Mouse (Mus musculus): ENCODE data around the gene Rd3.

Gene Rd3

DNA sequence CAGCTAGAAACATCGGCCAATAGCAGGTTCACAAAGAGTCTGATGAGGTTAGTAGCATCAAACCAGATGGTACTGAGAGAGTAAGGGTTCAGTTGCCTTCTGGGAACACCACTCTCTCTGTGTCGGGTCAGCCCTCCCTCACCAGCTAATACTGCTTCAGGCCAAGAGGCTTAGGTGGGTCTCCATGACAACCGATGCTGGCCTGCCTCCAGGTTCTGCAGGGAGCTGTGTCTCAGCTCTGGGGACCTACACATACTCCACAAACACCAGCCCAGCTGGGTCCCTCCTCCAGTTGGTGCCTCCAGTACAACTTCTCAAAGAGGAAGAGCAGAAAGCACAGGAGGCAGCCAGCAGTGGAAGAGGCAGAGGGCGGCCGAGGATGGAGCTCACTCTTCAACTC, at the start of gene Rd3:
Gene Rd3 (plus strand): TSS at position 184 of the 400 bp plus-strand sequence.
- peak; percentile 48 for DNase-seq (ENCODE audit: low spot score)

DNA sequence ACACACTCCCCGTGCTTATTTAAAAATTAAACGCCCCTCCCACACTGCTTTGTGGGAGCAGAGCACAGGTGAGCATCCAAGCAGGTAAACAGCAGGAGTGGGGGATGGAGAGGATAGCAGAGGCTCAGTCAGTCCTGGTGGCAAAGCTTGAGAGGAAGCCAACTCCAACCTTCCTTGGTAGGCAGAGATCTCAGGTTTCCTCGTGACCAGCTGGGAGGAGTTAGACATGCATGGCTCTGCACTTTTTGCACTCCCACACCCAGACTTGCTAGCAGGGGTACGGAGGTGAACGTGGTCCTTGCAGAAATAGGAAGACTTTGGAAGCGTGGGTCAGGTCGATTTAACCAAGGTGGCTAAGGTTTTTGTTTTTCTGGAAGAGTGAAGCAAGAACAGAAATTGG, 48.8 kb upstream of the Rd3 start:
- no peak for DNase-seq (ENCODE audit: low spot score)

DNA sequence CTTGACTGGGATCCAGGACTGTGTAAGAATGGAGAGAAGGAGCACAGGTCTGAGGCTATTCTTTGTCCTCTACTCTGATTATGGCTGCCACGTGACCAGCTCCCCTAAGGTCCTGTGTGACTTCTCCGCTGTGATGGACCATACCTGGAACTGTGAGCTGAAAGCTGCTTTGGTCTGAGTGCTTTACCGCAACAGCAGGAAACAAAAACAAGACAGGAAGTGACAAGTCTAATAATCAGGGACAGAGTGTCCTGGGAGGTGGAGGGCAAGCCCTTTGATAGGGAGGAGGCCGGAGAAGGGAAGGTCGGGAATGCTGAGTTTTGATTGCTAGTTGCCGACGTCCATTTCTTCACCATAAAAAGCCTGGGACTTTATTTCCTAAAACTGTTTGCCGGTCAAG, 48.1 kb upstream of the Rd3 start:
- no peak for DNase-seq (ENCODE audit: low spot score)

DNA sequence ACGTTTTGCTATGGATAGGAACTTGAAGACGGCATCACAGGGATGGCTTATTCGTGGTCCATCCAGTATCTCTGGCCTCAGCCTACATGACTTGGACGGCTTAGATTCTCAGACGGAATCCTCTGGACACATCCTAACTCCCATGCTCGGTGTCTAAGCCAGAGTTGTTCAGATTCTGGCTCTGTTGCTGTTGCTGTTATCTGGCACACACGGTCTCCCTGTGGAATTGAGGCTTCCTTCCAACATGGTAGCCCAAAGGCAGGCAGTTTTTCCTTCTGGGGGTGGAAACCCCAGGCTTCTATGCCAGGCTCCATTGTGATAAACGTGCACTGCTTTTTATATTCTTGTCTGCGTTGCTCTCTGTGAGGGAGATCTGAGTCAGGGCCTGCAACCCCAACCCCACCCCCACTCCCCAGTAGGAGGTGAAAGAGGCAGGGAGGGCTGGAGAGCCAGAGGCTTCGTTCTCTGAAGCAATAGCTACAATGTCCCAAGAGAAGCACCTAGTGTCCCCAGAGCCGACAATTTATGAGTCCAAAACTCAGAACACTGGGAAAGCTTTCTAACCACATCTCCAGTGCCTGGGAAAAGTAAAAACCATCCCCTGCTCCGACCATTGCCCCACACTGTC, 47.2 kb upstream of the Rd3 start:
- no peak for DNase-seq (ENCODE audit: low spot score)

DNA sequence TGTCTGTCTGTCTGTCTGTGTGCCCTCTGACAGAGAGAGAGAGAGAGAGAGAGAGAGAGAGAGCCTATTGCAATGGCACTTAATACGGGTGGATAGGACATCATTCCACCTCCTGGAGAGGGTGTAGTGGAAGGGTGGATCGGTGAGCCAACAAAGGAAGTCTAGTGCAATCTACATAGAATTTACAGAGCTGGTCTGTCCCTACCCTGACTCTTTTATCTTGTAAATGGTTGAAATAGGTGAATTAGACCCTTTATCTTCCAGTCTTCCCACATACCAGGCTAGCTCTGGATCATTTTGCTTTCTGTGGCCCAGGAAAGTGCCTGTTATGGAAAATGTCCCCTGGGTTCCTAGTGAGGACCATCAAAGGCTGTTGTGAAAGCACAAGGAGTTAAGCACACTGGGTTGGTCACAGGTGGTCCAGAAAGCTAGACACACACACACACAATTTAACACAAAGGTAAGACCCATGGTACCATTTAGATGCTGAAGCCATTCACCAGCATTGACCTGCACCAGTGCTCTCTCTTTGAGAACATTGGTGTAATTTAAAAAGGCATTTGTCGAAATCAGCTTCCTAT, 46.6 kb upstream of the Rd3 start:
- no peak for DNase-seq (ENCODE audit: low spot score)

DNA sequence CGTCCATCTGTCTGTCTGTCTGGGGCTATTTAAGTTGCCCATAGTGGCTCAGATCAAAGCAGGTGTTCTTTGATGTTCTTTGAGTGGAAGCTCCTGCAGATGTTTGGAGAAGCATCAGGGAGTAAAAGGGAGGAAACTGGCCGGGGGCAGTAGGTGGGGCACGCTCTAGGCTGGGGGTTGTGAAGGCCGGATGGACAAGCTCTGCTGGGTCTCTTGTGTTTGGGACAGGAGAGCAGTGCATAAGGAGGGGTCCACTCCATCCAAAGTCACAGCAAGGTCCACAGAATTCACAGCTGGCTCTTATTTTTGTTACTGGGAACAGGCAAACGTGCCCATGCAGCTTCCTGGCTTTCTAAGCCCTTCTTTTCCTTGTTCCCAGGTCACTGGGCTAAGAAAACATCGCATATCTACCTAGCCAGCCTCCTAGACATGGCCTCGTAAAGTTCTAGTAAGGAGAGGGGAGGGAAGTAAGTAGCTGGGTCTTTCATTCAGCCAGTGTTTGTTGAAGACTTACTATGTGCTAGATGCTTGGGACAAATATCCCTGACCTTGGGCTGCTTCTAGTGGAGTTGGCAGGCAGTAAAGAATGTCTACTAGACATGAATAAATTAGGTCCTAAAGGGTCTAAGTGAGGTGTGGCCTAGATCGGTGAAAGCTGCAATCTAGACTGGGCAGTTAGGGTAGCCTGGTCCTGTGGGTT, 44.7 kb upstream of the Rd3 start:
- no peak for DNase-seq (ENCODE audit: low spot score)

DNA sequence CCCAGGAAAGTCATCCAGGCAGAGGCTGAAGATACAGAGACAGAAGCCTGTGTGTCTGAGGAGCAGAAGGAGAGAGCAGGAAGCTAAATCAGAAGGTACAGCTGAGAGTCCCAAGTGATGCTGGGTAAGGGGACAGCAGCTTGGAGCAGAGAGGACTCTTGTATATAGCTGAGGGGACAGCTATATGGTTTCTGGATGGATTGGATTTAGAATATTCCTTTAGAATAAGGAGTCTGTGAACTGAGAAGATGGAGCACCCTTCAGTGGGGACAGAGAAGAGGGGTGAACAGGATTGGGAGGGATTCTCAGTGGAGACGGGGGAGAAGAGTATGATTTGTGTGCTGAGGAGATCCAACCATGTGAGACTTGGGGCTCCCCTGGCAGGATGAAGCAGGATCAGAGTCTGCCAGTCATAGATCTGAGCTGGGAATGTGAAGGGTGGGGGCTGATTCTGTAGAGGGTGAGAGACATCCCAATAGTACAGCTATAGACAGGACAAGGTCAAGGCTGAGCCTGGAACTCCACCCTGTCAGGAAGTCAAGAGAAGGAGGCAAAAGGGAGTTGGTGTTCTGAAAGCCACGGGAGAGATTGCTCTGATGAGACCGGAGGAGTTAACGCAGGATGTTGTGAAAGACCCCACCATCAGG, 44.1 kb upstream of the Rd3 start:
- no peak for DNase-seq (ENCODE audit: low spot score)

DNA sequence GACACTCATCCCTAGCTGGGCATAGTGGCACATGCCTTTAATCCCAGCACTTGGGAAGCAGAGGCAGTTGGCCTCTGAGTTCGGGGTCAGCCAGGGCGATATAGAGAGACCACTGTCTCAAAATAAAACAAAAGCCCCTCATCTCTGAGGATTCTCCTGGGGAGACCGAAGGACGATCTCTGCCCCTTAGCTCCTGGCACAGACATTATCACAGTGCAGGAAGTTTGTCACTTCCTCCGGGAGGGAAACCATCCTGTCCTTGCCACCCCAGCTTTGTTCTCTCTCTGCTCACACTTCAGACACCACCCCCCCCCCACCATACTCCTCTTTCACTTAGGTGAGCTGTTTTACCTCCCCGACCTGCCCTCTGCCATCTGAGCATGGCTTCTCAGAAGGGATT, 33.5 kb upstream of the Rd3 start:
- DNase-seq (ENCODE audit: low spot score): no peak

DNA sequence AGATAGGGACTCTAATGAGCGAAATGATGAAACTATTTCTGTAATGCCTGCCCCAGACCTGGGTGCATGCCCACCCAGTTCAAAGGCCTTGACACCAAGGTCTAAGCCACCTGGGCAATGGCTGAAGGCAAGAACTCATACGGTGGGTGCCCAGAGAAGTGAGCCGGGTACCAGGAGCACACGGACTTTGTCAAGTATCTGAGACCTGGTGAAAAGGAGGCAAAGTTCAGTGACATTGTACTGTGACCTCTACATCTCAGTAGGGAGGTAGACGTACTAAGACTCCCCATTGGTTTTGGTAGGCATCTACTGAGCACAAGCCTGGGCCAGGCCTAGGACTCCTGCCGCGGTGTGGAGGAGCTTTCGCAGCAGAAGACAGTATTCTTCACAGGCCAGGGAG, 31.8 kb upstream of the Rd3 start:
- no peak for DNase-seq (ENCODE audit: low spot score)

DNA sequence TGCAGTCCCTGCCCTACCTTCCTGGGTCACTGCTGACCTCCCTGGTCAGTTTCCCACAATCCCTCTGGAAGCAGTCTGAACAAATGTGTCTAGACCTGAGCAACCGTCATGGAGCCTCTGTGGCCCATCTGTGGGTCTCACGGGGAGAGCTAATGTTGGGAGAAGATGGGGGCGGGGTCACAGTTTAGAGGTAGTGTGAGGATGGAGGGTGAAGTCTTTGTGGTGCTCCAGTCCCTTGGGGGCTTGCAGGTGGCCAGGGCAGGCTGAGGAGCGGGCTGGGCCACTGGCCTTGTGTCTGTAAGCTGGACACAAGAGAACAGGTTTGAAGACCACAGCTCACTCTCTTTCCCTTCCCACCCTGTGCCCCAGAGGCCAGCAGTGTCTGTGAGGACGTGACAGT, 31.4 kb upstream of the Rd3 start:
- no peak for DNase-seq (ENCODE audit: low spot score)

DNA sequence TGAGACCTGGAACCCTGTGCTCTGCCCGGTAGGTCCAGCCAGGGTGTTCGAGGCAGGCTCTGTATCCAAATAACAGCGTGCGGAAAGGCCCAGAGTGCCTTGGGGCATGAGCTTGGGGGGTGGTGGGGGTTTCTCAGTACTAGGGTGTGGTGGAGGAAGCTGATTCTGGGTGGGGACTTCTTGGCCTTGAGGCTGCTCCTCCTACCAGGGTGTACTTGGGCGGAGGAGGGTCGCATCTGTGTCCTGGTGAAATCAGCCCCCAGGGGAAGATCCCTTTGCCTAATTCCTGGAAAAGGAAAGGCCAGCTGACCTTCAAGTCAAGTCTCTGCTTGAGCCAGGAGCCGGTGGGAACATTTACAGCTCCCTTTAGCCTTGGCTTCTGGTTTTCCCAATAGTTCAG, 30.9 kb upstream of the Rd3 start:
- DNase-seq (ENCODE audit: low spot score): no peak

DNA sequence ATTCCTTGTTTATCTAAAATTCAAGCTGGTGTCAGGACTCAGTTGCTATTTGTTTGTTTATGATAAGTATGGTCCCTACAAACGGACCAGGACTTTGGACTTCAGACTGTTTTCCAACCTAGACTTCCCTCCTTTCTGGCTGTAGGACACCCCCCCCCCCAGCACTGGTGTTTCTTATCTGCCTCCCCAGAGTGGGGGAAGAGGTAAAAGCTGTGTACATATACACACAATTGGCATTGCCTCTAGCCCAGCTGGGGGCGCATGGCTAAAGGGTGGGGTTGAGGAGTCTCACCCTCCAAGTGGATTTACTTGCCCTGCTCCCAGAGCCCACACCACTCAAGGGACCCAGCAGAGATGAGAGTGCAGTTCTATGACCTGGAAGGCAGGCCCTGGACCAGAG, 30.3 kb upstream of the Rd3 start:
- no peak for DNase-seq (ENCODE audit: low spot score)

DNA sequence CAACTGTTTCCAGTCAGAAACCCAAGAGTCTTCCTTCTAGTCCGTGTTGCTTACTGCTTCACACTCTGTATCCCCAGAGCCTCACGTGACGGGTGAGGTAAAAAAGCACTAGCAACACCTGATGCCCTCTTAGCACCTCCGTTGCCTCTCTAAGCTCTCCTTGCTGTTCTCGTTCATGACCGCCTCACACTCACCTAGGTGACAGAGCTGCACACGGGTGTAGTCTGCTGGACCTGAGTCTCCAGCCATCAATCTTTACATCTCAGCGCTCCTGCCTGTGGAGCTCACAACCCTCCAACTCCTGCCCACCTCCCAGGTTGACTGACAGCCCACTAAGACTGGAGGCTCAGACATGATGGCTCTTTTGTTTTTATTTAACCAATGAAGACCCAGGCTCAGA, 29.4 kb upstream of the Rd3 start:
- no peak for DNase-seq (ENCODE audit: low spot score)

DNA sequence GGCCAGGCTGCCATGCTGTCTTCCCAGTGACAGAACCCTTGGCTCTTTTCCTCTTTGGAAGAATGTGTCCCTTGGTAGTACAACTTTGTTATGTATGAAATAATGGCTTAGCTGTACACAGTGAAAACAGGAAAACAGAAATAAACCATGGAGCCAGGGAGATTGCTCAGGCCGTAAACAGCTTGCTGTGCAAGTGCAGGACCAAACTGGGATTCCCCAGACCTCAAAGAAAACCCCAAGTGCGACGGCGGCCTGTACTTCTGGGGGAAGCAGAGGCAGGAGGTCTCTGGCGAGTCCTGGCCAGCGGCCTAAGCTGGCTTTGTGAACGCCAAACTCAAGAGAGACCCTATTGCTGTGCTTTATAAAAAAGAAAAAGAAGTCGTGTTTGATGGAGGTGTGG, 28.6 kb upstream of the Rd3 start:
- DNase-seq (ENCODE audit: low spot score): no peak

DNA sequence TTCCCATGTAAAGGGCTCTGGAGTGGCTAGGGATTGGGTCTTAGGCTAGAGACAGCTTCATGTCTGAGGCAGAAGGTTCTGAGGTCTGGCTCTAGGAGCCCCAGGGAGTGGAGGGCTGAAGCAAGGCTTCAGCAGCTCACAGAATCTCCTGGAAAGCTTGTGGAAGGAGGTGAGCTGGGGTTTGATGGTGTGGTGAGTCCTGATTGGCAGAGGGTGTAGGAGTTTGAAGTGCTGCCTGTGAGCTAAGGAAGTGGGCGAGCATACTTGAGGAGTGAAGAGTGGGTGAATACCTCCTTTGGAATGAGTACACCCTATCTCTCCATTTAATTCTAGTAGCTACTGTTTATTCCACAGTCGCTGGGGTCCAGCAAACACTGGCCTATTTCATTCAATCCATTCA, 26.6 kb upstream of the Rd3 start:
- no peak for DNase-seq (ENCODE audit: low spot score)

DNA sequence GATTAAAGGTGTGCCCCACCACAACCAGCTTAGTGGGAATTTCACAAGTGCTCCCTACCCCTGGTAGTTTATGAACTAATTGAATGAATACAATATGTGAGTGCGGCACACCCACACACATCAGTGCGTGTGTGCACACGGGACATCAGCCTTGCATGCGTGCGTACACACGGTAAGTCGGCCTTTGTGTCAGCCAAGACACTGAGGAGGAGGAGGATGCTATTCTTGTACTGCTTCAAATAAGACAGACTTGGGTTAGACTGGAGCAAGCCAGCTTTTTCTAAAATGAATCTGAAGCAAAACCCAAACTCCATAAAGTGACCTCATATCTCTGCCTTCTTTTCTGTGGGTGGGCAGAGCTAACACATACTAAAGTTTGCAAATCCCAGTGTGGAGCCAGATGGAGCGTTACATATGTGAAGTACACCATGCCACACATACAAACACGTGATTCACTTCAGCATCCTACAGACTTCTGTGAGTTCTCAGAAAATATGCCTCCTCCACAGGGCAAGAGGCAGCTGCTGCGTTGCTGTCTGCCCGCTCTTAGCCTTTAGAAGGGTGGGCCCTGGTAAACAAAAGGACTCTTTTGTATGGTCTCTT, 24.3 kb upstream of the Rd3 start:
- DNase-seq (ENCODE audit: low spot score): no peak

DNA sequence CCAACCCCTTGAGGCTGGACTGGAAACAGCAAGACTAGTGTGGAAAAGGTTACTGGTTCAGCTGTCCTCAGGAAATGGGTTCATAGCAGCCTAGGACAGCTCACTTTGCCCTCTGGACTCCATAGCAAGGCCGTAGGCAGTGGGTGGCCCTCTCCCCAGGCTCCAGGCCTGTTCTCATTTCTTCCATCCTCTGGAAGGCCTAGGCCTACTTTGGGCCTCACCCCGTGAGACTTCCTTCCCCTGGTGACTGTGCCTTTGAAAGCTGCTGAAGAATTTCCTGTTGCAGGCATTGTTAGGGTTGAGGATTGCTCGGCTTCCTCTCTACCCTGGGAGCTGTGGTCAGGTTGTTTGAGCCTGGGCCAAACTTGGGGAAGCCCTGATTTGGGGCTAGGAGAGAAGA, 22.1 kb upstream of the Rd3 start:
- DNase-seq (ENCODE audit: low spot score): no peak

DNA sequence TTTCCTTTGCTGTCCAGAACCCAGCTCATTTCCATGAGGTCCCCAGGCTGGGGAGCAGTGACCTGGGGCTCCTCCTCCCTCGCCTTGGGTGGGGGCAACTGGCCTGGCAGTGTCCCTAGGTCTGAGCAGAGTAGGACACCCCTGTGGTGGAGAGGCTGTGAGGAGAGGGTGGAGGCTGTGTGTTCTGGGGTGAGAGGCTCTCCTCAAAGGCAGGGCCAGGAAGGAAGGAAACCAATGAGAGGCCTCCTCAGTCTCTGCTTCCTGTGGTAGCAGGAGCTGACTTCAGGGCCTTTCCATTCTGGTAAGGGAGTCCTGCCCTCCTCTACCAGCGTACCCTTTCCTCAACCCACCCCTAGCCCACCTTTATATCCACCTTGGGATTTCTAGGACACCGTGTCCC, 20.9 kb upstream of the Rd3 start:
- DNase-seq (ENCODE audit: low spot score): no peak

DNA sequence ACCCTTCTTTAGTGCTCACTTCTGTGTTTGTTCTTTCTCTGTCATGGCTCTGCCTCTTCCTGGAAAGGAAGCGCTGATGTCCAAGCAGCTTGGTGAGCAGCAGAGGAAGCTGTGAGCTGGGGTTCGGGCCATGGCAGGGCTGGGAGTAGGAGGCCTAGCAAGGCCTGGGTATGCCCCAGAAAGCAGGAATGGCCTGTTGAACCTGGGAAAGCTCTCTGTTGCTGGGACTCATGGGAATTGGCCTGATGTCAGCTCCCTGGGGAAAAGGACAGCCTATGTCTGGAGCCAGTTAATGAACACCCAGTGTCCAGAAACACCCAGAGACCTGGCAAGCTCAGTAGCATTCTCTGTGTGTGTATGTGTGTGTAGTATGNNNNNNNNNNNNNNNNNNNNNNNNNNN, 20.3 kb upstream of the Rd3 start:
- DNase-seq (ENCODE audit: low spot score): no peak

DNA sequence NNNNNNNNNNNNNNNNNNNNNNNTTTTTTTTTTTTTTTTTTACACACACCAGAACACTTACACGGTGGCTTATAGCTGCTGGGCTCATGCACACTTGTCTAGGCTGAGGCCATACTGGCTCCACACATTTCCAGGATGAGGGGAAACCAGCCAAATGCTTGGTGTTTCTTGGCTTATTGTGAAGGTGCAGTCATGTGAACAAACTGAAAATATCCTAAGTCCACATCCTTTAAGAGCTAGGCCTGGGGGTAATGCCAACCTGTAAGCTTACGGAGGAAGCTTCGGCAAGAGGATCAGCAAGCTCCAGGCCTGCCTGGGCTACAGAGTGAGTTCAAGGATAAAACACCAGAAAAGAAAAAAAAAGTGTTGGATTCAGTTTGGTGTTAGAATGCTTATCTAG, 19.8 kb upstream of the Rd3 start:
- no peak for DNase-seq (ENCODE audit: low spot score)

DNA sequence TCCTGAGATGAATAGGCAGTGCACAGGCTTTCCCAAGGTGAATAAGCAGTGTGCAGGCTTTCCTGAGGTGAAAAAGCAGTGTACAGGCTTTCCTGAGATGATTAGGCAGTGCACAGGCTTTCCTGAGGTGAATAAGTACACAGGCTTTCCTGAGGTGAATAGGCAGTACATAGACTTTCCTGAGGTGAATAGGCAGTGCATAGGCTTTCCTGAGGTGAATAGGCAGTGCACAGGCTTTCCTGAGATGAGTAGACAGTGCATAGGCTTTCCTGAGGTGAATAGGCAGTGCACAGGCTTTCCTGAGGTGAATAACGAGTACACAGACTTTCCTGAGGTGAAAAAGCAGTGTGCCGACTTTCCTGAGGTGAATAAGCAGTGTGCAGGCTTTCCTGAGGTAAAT, 16.2 kb upstream of the Rd3 start:
- DNase-seq (ENCODE audit: low spot score): no peak

DNA sequence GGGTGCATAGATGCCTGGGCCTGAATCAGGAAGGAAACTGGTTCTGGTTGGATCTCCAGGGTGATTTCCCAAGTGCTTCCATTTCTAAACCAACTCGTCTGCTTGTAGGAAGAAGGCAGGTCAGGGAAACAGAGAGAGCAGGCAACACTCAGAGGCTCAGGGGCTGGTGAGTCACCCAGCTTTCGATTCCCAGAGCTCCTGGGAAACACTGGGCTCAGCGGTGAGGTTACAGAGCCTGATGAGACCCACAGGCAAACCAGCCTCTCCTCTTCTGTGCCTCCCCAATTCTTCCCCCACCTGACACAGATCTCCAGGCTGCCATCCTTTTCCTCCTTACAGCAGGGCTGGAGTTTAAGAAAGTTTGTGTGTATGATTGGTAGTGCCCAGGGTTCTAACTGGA, 13.8 kb upstream of the Rd3 start:
- DNase-seq (ENCODE audit: low spot score): no peak
